Mouse (Mus musculus) kidney, postnatal 0 days (tissue): ENCODE measurements at regions not wholly inside any gene's neighbourhood (a gene's known extent, or its start where the extent isn't known, plus 50 kb on each side); places are given as distances from the start of the nearest gene placed in this dataset.

ENCODE experiments used
- ATAC-seq: fragments of 200-750 bp; cut with Nextera tagmentation; replicated peaks from 2 replicates; pipeline ENCODE4 v1.8.0; 2017; ENCODE audit warnings: low read depth, moderate number of reproducible peaks, moderate TSS enrichment, moderate library complexity; ENCODE audit not compliant: low FRiP score
- DNase-seq: peaks from one replicate; pipeline ENCODE4 v3.0.0-alpha.2; 2016; ENCODE audit warnings: low spot score
- H3K27ac ChIP-seq: fragments of 300-500 bp; sonication (generic); 2 replicates; pipeline ENCODE4 v1.5.1; 2014; ENCODE audit warnings: mild to moderate bottlenecking
- H3K27me3 ChIP-seq: fragments of 300-500 bp; sonication (generic); 2 replicates; pipeline ENCODE4 v1.6.1; 2014; ENCODE audit warnings: low read length, mixed read lengths; ENCODE audit not compliant: insufficient read depth
- H3K36me3 ChIP-seq: fragments of 300-500 bp; sonication (generic); 2 replicates; pipeline ENCODE4 v1.6.1; 2014; ENCODE audit warnings: low read length, mixed read lengths; ENCODE audit not compliant: insufficient read depth
- H3K4me1 ChIP-seq: fragments of 300-500 bp; sonication (generic); replicated peaks from 2 replicates; pipeline ENCODE4 v1.6.1; 2014; ENCODE audit warnings: antibody characterized with exemption, low read length, mixed read lengths; ENCODE audit not compliant: insufficient read depth
- H3K4me2 ChIP-seq: fragments of 300-500 bp; sonication (generic); 2 replicates; pipeline ENCODE4 v1.6.1; 2014; ENCODE audit warnings: mild to moderate bottlenecking, low read length, moderate library complexity, mixed read lengths
- H3K4me3 ChIP-seq: fragments of 300-500 bp; sonication (generic); replicated peaks from 2 replicates; pipeline ENCODE4 v1.5.1; 2014; ENCODE audit warnings: low read depth, low read length
- H3K9ac ChIP-seq: fragments of 300-500 bp; sonication (generic); 2 replicates; pipeline ENCODE4 v1.6.1; 2014; ENCODE audit warnings: low read depth, low read length
- H3K9me3 ChIP-seq: fragments of 300-500 bp; sonication (generic); replicated peaks from 2 replicates; pipeline ENCODE4 v1.6.1; 2016; ENCODE audit warnings: low read length, inconsistent platforms, mixed read lengths
- CTCF ChIP-seq: IDR thresholded peaks from 2 replicates; pipeline ENCODE4 v1.5.1; 2016; ENCODE audit warnings: antibody characterized with exemption, low read depth, mild to moderate bottlenecking, moderate library complexity
- WGBS: fragments of 180-500 bp; shearing (Covaris S2); extraction: QIAGEN DNeasy Blood & Tissue Kit; methylation state at CpG from one replicate; pipeline ENCODE4 v1.1.7; 2014; 5-methylcytosine and 5-hydroxymethylcytosine counted together

- H3K27me3 ChIP-seq, result 0 out of 2 replicates have a peak, but pooled peaks cover 5% of the 10 kb centered on the region
- H3K4me1 ChIP-seq, result peaks cover 5% of the 10 kb centered on the region; the same call in 1 of the 2 replicates
- DNase-seq (peak; percentile 52), ATAC-seq (no peak)
- TF ChIP-seq CTCF, result peak; percentile 59
- no peak overlapping the region for H3K4me3 ChIP-seq
- no peaks in the 10 kb centered on the region for H3K9me3 ChIP-seq
- WGBS, result 39% methylated on average over 8 of the region's 8 CpGs
- no peak overlapping the region for H3K4me2 ChIP-seq
- H3K9ac ChIP-seq, result no peak overlapping the region
- no peak overlapping the region for H3K27ac ChIP-seq
- H3K36me3 ChIP-seq, result no peaks in the 10 kb centered on the region
These were observed 109.2 kb upstream of the Csf3r start for GRCm38 (mm10) chr4:125915166-125915565.

- Histone ChIP-seq H3K9ac (no peak overlapping the region), H3K4me1 (no peaks in the 10 kb centered on the region; the same call in 1 of the 2 replicates), H3K9me3 (no peaks in the 10 kb centered on the region), H3K4me3 (no peak overlapping the region), H3K27ac (no peak overlapping the region), H3K4me2 (no peak overlapping the region), H3K27me3 (peaks cover 5% of the 10 kb centered on the region; the same call in 1 of the 2 replicates), H3K36me3 (no peaks in the 10 kb centered on the region)
- WGBS, result 37% methylated on average over 6 of the region's 6 CpGs
- no peak for TF ChIP-seq CTCF
- ATAC-seq (no peak), DNase-seq (no peak)
These were observed 107.1 kb upstream of the Csf3r start for GRCm38 (mm10) chr4:125917210-125917609.

GRCm38 (mm10) chr4:125921550-125922316 lies 102.6 kb upstream of the Csf3r start:
- Histone ChIP-seq H3K9ac (no peak overlapping the region), H3K4me3 (no peak overlapping the region)

GRCm38 (mm10) chr4:125922317-125922878 lies 102.0 kb upstream of the Csf3r start:
- Histone ChIP-seq H3K9ac (no peak overlapping the region), H3K27ac (peak overlapping the region; percentile 73), H3K4me2 (peak overlapping the region; percentile 37; the same call in 1 of the 2 replicates), H3K4me3 (no peak overlapping the region), H3K36me3 (no peaks in the 10 kb centered on the region), H3K4me1 (peaks cover 5% of the 10 kb centered on the region; the same call in 1 of the 2 replicates), H3K9me3 (no peaks in the 10 kb centered on the region), H3K27me3 (peaks cover 3% of the 10 kb centered on the region; the same call in 1 of the 2 replicates)
- DNase-seq (peak; percentile 79), ATAC-seq (peak; percentile 65)
- 13% methylated on average over 11 of the region's 11 CpGs for WGBS
- TF ChIP-seq CTCF, result no peak

More at GRCm38 (mm10) chr4:125921550-125922316, 102.6 kb upstream of the Csf3r start:
- Histone ChIP-seq H3K27me3 (peaks cover 3% of the 10 kb centered on the region; the same call in 1 of the 2 replicates), H3K27ac (peak overlapping the region; percentile 73), H3K4me2 (peak overlapping the region; percentile 37), H3K36me3 (no peaks in the 10 kb centered on the region), H3K9me3 (no peaks in the 10 kb centered on the region), H3K4me1 (peaks cover 5% of the 10 kb centered on the region; the same call in 1 of the 2 replicates)
- 8% methylated on average over 19 of the region's 19 CpGs for WGBS
- DNase-seq (peak; percentile 88), ATAC-seq (peak; percentile 63)
- peak; percentile 67 for TF ChIP-seq CTCF

- no peak for TF ChIP-seq CTCF
- H3K4me2 ChIP-seq, result no peak overlapping the region
- no peaks in the 10 kb centered on the region for H3K36me3 ChIP-seq
- 39% methylated on average over 7 of the region's 7 CpGs for WGBS
- no peaks in the 10 kb centered on the region for H3K9me3 ChIP-seq
- peaks cover 7% of the 10 kb centered on the region; the same call in 1 of the 2 replicates for H3K4me1 ChIP-seq
- H3K9ac ChIP-seq, result no peak overlapping the region
- H3K27me3 ChIP-seq, result peaks cover 3% of the 10 kb centered on the region; the same call in 1 of the 2 replicates
- no peak overlapping the region for H3K27ac ChIP-seq
- no peak for DNase-seq
- no peak overlapping the region for H3K4me3 ChIP-seq
- no peak for ATAC-seq
These were observed 101.1 kb upstream of the Csf3r start for GRCm38 (mm10) chr4:125923225-125923624.

- no peak for ATAC-seq
- Histone ChIP-seq H3K27me3 (no peaks in the 10 kb centered on the region), H3K27ac (no peak overlapping the region), H3K4me2 (no peak overlapping the region), H3K36me3 (no peaks in the 10 kb centered on the region), H3K9me3 (no peaks in the 10 kb centered on the region), H3K9ac (no peak overlapping the region), H3K4me3 (no peak overlapping the region), H3K4me1 (0 out of 2 replicates have a peak, but pooled peaks cover 4% of the 10 kb centered on the region)
- DNase-seq, result no peak
- WGBS, result 32% methylated on average over 4 of the region's 4 CpGs
- TF ChIP-seq CTCF, result no peak
These were observed 96.2 kb upstream of the Csf3r start for GRCm38 (mm10) chr4:125928196-125928595.
